Mouse (Mus musculus) thymus, postnatal 36 days (tissue): ENCODE measurements around the gene Cst11.
A peak's percentile ranks its signal among the peaks of the same experiment; 100 is the strongest.
"Not testable (repeated sequence)": the region's sequence is repeated elsewhere in the genome, so short reads cannot be mapped to it uniquely, and the experiment has no call there.

Experiments used
- DNase-seq, 2 experiments: peaks; one replicate each; pipeline ENCODE4 v3.0.0; 2022; ENCODE audit warnings: mixed read lengths in 2 of 2

The Cst11 gene

DNA sequence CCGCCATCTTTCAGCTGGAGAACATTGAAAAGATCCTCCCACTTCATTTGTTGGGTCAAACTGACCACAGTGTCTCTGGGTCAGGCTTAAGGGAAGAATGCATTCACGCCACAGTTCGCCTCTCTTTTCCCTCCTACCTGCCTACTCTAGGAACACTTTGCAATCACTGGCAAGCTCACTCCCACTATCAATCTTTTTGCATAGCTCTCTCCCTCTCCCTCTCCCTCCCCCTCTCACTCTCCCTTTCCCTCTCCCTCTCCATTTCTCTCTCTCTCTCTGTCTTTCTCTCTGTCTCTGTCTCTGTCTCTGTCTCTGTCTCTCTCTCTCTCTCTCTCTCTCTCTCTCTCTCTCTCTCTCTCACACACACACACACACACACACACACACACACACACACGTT is at the start of gene Cst11:
Cst11 (minus strand) TSS at position 101 of the 400 bp plus-strand sequence.
- DNase-seq: not testable (repeated sequence)

GRCm38 (mm10) chr2:148819909-148820308 is 48.6 kb upstream of the Cst11 start, which contains the start of gene Cst13:
Gene Cst13 (plus strand): TSS chr2:148820081.
- DNase-seq: no peak

- no peak for DNase-seq
These were observed 35.4 kb upstream of the Cst11 start for GRCm38 (mm10) chr2:148806696-148807095.

DNA sequence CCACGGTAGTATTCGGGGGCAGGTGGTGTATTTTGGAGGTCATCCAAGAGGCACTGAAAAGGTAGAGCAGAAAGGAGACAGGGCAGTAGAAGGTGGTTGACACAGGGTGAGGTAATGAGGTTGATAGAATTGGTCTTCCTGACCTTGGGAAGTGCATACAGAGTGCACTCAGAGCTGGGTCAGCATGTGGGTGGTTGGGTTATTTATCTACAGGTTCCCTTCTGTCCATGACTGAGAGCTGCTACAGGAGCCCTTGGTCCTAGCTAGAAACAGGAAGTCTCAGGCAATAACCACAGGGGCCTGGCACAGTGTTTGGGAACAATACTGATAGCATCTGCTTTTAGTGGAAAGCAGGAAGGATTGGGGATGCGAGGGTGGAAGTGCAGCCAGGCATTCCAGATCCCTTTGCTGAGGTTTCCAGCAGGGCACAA is 30.2 kb upstream of the Cst11 start:
- DNase-seq: no peak

DNA sequence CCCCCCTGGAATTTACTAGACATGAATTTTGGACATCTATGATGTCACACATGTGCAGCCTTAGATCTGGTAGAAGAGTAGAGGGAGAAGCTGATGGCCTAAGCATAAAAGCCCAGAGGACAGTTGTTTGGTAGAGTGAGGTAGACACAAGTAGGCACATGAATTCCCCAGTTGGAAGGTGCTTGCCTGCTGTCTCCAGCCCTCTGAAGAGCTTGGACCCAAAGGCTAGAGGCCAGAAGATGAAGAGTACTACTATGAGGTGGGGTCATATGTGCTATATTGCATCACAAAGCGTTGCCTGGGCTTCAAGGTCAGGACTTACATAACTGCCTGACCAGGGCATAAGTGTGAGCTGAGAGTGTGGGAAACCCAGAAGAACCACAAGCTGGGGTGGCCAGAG is 27.2 kb upstream of the Cst11 start, which contains the start of gene Cst8:
Cst8 (plus strand) TSS at position 301 of the 400 bp plus-strand sequence.
- no peak for DNase-seq

DNA sequence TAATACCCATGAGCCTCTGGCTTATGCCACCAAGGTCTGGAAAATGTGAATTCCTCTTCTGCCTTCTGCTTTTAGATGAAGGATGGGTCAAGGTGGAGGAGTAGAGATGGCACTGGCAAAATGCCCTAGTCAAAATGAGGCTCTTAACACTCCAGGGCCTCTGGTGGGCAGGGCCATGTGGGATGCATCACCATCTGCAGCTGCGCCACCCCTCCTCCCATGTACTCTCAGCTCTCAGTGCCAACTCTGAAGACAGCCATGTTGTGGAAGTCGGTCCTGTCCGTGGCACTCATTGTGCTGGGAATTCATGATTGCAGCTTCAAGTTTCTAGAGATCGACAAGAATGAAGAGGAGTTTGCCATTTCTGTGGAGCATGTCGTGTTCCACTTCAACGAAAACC is 17.8 kb upstream of the Cst11 start, which contains the start of gene Cst12:
Cst12 (plus strand) TSS at position 220 of the 400 bp plus-strand sequence.
- no peak for DNase-seq

GRCm38 (mm10) chr2:148781709-148782108 is 10.4 kb upstream of the Cst11 start, which contains the start of gene 8030411F24Rik:
Gene 8030411F24Rik (plus strand): TSS chr2:148782009.
- no peak for DNase-seq

DNA sequence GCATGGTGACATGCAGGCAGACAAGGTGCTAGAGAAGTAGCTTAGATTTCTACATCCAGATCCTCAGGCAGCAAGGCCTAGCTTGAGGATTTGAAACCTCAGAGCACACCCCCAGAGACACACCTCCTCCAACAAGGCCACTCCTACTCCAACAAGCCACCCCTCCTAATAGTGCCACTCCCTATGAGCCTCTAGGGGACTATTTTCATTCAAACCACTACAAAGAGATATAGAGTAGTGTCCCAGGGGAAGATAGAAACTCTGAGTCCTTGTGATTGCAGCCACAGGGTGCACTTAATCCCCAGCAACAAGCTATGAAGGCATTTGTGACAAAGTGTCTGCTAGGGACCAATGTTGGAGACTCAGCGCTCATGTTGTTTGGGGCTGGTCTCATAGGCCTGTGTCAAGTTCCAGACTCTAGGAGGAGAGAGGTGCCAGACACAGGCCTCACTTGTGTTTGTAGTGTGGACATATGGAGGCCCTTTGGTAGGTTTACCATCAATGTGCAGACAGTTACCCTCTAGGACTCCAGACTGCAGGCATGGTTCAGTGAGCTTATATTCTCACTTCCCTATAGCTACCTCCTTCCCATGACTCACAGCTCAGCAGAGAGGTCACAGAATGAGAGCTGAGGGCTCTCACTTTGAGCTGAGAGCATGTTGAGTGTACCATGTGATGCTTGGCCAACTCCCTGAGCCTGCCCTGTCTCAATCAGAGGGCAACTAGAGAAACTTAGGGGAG is 7.5 kb downstream of the Cst11 start:
- no peak for DNase-seq

- no peak for DNase-seq
These were observed 16.9 kb downstream of the Cst11 start for GRCm38 (mm10) chr2:148754310-148754846.

DNA sequence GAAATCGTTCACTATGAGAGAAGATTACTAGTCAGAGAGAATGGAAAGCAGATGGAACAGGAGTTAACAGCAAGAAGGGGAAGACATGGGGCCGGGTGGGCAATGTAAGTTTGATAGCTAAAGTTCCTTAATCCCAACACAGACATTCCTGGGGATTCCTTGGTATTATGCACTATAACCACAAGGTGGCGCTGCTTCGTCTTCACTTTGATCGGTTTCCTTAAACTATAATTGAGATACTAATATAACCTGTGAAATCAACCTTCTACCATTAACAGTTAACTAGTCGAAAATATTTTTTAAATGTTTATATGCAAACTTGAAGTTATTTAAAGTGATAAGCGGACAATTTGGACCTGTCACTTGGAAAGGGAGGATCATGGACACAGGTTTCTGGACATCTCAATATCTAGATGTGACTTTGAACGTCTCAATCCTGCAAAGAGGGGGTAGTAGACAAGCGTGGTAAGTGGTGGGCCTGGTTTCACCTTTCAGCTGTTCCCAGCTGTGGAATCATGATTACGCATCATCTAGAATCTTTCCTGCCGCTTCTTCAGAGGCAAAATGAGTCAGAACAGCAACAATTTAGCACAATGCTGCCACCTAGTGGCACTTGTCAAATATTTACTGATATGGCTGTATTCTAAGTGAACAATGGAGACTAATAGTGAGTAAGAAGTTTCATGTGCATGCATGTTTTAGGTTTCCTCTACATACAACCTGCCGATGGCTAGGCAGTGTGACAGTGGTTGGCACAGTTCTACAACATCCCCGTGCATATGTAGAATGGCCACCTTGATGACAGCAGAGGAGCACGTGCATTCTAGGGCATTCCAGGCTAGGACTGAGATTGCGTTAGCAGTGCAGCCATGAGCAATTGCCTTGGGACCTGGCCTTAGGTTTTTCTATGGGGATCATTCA is 19.1 kb downstream of the Cst11 start:
- DNase-seq: peak; percentile 26 to 36

- no peak for DNase-seq
These were observed 21.2 kb downstream of the Cst11 start, which contains the start of gene Cstl1 for GRCm38 (mm10) chr2:148750058-148750457. Gene Cstl1 (plus strand): TSS chr2:148750358.

DNA sequence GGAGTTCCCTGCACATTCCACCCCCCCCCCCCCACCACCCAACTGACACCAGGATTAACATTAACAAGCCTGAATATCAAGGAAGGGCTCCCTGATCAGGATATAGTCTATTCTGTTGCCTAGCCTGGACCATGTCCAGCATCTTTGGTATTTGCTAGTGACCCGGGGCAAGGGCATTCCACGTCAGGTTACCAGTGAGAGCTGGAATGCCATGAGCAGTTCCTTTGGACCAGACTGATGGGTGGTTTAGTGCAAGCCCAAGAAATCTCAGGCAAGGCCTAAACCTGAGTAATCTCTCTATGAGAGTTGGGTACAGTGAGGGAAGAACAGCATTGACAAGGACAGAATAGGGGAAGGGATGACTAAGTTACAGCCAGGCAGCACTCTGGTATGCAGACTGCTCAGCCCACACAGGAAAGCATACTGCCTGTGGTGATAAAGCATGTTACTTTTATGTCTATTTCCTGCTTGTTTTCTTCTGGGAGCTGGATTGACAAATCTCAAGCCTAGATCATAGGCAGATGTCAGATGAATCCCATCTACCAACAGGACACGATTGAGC is 27.4 kb downstream of the Cst11 start:
- no peak for DNase-seq

GRCm38 (mm10) chr2:148743001-148743400 is 28.3 kb downstream of the Cst11 start:
- no peak for DNase-seq

- DNase-seq: peak; percentile 79 to 86
These were observed 38.8 kb downstream of the Cst11 start, which contains the start of gene Napb for GRCm38 (mm10) chr2:148732327-148733000. Gene Napb (minus strand): TSS chr2:148732467.

DNA sequence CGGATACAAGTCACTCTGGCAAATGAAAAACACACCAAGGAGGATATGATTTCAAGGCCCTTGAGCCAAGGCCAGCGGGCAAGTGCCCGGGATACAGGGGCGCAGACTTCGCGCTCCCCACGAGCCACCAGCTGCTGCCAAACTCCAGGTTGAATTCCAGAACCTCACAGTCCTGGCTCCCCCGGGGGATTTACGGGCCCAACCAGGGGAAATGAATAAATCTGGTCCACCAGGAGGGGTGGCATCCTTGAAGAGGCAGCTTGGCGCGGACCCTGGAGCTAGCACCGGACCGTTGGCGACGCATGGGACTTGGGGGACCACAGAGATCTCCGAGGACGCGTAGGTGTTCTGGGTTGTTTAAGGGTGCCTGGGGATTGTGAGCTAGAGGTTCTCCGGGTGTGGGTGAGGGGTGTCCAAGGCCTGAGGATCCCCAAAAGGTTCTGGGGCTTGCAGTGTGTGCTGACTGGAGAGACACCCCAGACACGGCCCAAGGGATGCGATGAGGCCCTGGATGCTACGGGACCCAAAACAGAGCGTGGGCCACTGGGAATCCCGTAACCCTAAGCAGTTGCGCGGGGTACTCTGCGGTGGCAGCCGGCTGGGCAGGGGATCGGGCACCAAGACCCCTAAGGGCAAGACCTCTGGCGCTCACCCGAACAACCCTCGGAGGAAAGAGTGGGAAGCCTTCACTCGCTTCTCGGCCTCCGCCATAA is 39.5 kb downstream of the Cst11 start:
- peak in 1 of 2 experiments; percentile 5 for DNase-seq

DNA sequence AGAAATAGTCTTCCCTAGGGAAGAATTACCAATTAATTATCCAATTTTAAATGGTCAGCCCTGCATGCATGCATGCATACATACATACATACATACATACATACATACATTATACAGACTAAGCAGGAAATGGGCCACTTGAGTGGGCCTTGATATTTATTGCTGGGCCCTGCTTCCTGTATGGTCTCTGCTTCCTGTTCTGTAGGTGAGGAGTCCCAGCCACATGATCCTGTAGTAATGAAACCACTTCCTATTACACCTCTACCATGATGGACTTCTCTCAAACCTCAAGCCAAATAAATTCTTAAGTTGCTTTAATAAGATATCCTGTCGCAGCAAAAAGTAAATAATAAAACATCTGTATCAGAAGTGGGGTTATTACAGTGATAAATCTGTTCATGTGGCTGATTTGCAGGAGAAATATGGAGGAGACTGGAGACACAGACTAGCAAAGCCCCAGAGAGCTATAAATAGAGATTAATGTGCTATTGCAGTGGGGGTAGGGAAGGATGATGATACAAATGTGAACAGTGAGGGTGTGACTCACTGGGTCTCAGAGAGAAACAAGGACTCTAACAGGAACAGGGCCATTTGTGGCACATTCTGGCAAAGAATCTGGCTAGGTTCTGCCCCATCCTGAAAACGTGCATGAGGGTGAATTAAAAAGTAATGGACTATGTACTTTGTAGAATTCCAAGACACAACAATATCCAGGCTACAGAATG is 51.9 kb downstream of the Cst11 start:
- DNase-seq: no peak
